Mouse (Mus musculus): ENCODE measurements around the gene Cers1. TPM values are rescaled to one million over a fixed set of nuclear protein-coding genes. Genes with fewer than 3 reads are reported as not detected.

Gene Cers1
- polyA plus RNA-seq, 1 experiment from 2014 or later: 26.2 TPM

DNA sequence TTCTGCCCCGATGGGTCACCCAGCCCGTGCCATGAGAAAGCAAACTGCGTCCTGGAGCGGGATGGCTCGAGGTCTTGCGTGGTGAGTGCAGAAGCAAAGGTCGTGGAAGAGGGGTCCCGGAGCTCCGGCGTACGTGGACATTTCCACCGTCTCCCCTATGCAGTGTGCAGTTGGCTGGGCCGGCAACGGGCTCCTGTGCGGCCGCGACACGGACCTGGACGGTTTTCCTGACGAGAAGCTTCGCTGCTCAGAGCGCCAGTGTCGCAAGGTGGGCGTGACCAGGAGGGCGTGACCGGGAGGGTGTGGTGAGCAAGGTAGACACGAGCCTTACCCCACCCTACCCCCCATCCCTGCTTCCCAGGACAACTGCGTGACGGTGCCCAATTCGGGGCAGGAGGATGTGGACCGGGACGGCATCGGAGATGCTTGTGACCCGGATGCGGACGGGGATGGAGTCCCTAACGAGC lies 60.7 kb downstream of the Cers1 start:
- no peak overlapping the region for H3K9ac ChIP-seq
- no peak for ATAC-seq (ENCODE audit: low read depth)
- no peaks in the 10 kb centered on the region for H3K36me3 ChIP-seq
- H3K27me3 ChIP-seq: peaks cover 93% of the 10 kb centered on the region
- H3K4me2 ChIP-seq: 0 out of 2 replicates have a peak overlapping the region, but pooled peaks have one; percentile 14
- H3K4me1 ChIP-seq (replicated peaks): peaks cover 29% of the 10 kb centered on the region
- no peak overlapping the region for H3K27ac ChIP-seq (replicated peaks)
- H3K4me3 ChIP-seq: peak overlapping the region; percentile 17
- 7% methylated on average over 37 of the region's 37 CpGs for WGBS
- H3K9me3 ChIP-seq: 0 out of 2 replicates have a peak, but pooled peaks cover 2% of the 10 kb centered on the region

GRCm38 (mm10) chr8:70377049-70377448 lies 61.5 kb downstream of the Cers1 start:
- H3K9ac ChIP-seq: no peak overlapping the region
- H3K4me2 ChIP-seq: no peak overlapping the region
- H3K9me3 ChIP-seq: 0 out of 2 replicates have a peak, but pooled peaks cover 2% of the 10 kb centered on the region
- WGBS: 19% methylated on average over 15 of the region's 15 CpGs
- H3K36me3 ChIP-seq: no peaks in the 10 kb centered on the region
- peaks cover 93% of the 10 kb centered on the region for H3K27me3 ChIP-seq
- ATAC-seq (ENCODE audit: low read depth): no peak
- no peak overlapping the region for H3K4me3 ChIP-seq
- H3K27ac ChIP-seq (replicated peaks): no peak overlapping the region
- peaks cover 29% of the 10 kb centered on the region for H3K4me1 ChIP-seq (replicated peaks)

DNA sequence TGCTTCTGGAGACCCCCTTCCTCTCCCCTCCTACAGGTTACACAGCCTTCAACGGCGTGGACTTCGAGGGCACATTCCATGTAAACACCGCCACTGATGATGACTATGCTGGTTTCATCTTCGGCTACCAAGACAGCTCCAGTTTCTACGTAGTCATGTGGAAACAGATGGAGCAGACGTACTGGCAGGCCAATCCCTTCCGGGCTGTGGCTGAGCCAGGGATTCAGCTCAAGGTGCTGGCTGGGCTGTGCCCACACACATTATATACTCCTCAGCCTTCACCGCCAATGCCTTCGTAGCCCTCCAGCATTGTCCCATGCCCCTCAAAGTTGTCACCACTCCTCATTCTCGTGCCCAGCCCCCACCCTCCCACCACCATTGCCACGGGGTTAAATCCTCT lies 64.5 kb downstream of the Cers1 start:
- H3K27me3 ChIP-seq: peaks cover 64% of the 10 kb centered on the region
- no peak for ATAC-seq (ENCODE audit: low read depth)
- no peak overlapping the region for H3K4me2 ChIP-seq
- H3K9ac ChIP-seq: no peak overlapping the region
- no peak overlapping the region for H3K4me3 ChIP-seq
- H3K36me3 ChIP-seq: peaks cover 14% of the 10 kb centered on the region
- H3K27ac ChIP-seq (replicated peaks): no peak overlapping the region
- H3K9me3 ChIP-seq: no peaks in the 10 kb centered on the region
- 86% methylated on average over 12 of the region's 12 CpGs for WGBS
- peaks cover 10% of the 10 kb centered on the region; the same call in 1 of the 2 replicates for H3K4me1 ChIP-seq (replicated peaks)

Other genes starting within 250 kb of the Cers1 start
- 1.3 and 1.7 TPM in 2 replicates for gene Tm6sf2, start 242.9 kb upstream of the Cers1 start, polyA plus RNA-seq (2015; fragmentation: Nextera tagmentation; extraction: Ambion mirVana)
- gene Hapln4, start 232.3 kb upstream of the Cers1 start, polyA plus RNA-seq (2015; fragmentation: Nextera tagmentation; extraction: Ambion mirVana): 0.35 and 0.51 TPM in 2 replicates
- 131 and 136 TPM in 2 replicates for gene Ncan, start 194.9 kb upstream of the Cers1 start, polyA plus RNA-seq (2015; fragmentation: Nextera tagmentation; extraction: Ambion mirVana)
- gene Nr2c2ap, start 184.4 kb upstream of the Cers1 start, polyA plus RNA-seq (2015; fragmentation: Nextera tagmentation; extraction: Ambion mirVana): 34.8 and 40.6 TPM in 2 replicates
- gene Rfxank, start 176.6 kb upstream of the Cers1 start, polyA plus RNA-seq (2015; fragmentation: Nextera tagmentation; extraction: Ambion mirVana): 11.9 and 12.6 TPM in 2 replicates
- 54.5 and 56.0 TPM in 2 replicates for gene Borcs8, start 176.3 kb upstream of the Cers1 start, polyA plus RNA-seq (2015; fragmentation: Nextera tagmentation; extraction: Ambion mirVana)
- 0.52 and 0.53 TPM in 2 replicates for gene Mef2b, start 176.1 kb upstream of the Cers1 start, polyA plus RNA-seq (2015; fragmentation: Nextera tagmentation; extraction: Ambion mirVana)
- gene Tmem161a, start 143.4 kb upstream of the Cers1 start, polyA plus RNA-seq (2015; fragmentation: Nextera tagmentation; extraction: Ambion mirVana): 46.6 and 47.4 TPM in 2 replicates
- 5.5 and 6.4 TPM in 2 replicates for gene Slc25a42, start 103.5 kb upstream of the Cers1 start, polyA plus RNA-seq (2015; fragmentation: Nextera tagmentation; extraction: Ambion mirVana)
- 64.8 and 72.5 TPM in 2 replicates for gene Sugp2, start 81.5 kb upstream of the Cers1 start, polyA plus RNA-seq (2015; fragmentation: Nextera tagmentation; extraction: Ambion mirVana)
- gene Armc6, start 81.3 kb upstream of the Cers1 start, polyA plus RNA-seq (2015; fragmentation: Nextera tagmentation; extraction: Ambion mirVana): 81.9 and 85.7 TPM in 2 replicates
- 49.6 and 52.1 TPM in 2 replicates for gene Homer3, start 32.9 kb upstream of the Cers1 start, polyA plus RNA-seq (2015; fragmentation: Nextera tagmentation; extraction: Ambion mirVana)
- 41.9 and 51.9 TPM in 2 replicates for gene Ddx49, start 13.3 kb upstream of the Cers1 start, polyA plus RNA-seq (2015; fragmentation: Nextera tagmentation; extraction: Ambion mirVana)
- 271 and 278 TPM in 2 replicates for gene Cope, start 13.3 kb upstream of the Cers1 start, polyA plus RNA-seq (2015; fragmentation: Nextera tagmentation; extraction: Ambion mirVana)
- 2.4 and 3.3 TPM in 2 replicates for gene Gdf1, start 14.0 kb downstream of the Cers1 start, polyA plus RNA-seq (2015; fragmentation: Nextera tagmentation; extraction: Ambion mirVana)
- 16.3 and 17.3 TPM in 2 replicates for gene Upf1, start 37.5 kb downstream of the Cers1 start, polyA plus RNA-seq (2015; fragmentation: Nextera tagmentation; extraction: Ambion mirVana)
- 0.55 and 1.8 TPM in 2 replicates for gene Comp, start 57.8 kb downstream of the Cers1 start, polyA plus RNA-seq (2015; fragmentation: Nextera tagmentation; extraction: Ambion mirVana)
- 33.7 and 35.9 TPM in 2 replicates for gene Crtc1, start 123.8 kb downstream of the Cers1 start, polyA plus RNA-seq (2015; fragmentation: Nextera tagmentation; extraction: Ambion mirVana)
- 25.6 and 27.6 TPM in 2 replicates for gene Klhl26, start 161.2 kb downstream of the Cers1 start, polyA plus RNA-seq (2015; fragmentation: Nextera tagmentation; extraction: Ambion mirVana)
- gene Tmem59l, start 171.6 kb downstream of the Cers1 start, polyA plus RNA-seq (2015; fragmentation: Nextera tagmentation; extraction: Ambion mirVana): 78.4 and 89.7 TPM in 2 replicates
- 3.6 and 4.6 TPM in 2 replicates for gene Crlf1, start 177.4 kb downstream of the Cers1 start, polyA plus RNA-seq (2015; fragmentation: Nextera tagmentation; extraction: Ambion mirVana)
- 143 and 153 TPM in 2 replicates for gene Rex1bd, start 191.0 kb downstream of the Cers1 start, polyA plus RNA-seq (2015; fragmentation: Nextera tagmentation; extraction: Ambion mirVana)
- 787 and 800 TPM in 2 replicates for gene Uba52, start 195.0 kb downstream of the Cers1 start, polyA plus RNA-seq (2015; fragmentation: Nextera tagmentation; extraction: Ambion mirVana)
- 347 and 358 TPM in 2 replicates for gene Fkbp8, start 211.9 kb downstream of the Cers1 start, polyA plus RNA-seq (2015; fragmentation: Nextera tagmentation; extraction: Ambion mirVana)
- gene Kxd1, start 212.2 kb downstream of the Cers1 start, polyA plus RNA-seq (2015; fragmentation: Nextera tagmentation; extraction: Ambion mirVana): 46.7 and 46.9 TPM in 2 replicates
- 15.6 and 16.5 TPM in 2 replicates for gene Ell, start 223.7 kb downstream of the Cers1 start, polyA plus RNA-seq (2015; fragmentation: Nextera tagmentation; extraction: Ambion mirVana)